Mouse (Mus musculus) C2C12 (cell line): ENCODE results near the gene Supt3.

ENCODE experiments used
- CEBPB ChIP-seq: IDR thresholded peaks from one replicate; pipeline ENCODE4 v1.6.1; 2011; ENCODE audit warnings: low read depth, mild to moderate bottlenecking, control low read depth, moderate library complexity
- CTCF ChIP-seq: IDR thresholded peaks from one replicate; pipeline ENCODE4 v1.5.1; 2011; ENCODE audit not compliant: control insufficient read depth, insufficient read depth, insufficient read length
- MAX ChIP-seq: IDR thresholded peaks from one replicate; pipeline ENCODE4 v1.6.1; 2011; ENCODE audit warnings: mild to moderate bottlenecking, control low read depth

GRCm38 (mm10) chr17:44738121-44738637 lies 38.8 kb upstream of the Supt3 start:
- TF ChIP-seq CTCF, result no peak
- TF ChIP-seq CEBPB, result no peak
- no peak for TF ChIP-seq MAX
